Mouse (Mus musculus) right cerebral cortex, postnatal 14 days (tissue): ENCODE data around the gene Rrp8.
"Not testable (repeated sequence)": the region's sequence is repeated elsewhere in the genome, so short reads cannot be mapped to it uniquely, and the experiment has no call there.

Experiments
- DNase-seq: peaks from one replicate; pipeline ENCODE4 v3.0.0; 2022

Rrp8 gene

DNA sequence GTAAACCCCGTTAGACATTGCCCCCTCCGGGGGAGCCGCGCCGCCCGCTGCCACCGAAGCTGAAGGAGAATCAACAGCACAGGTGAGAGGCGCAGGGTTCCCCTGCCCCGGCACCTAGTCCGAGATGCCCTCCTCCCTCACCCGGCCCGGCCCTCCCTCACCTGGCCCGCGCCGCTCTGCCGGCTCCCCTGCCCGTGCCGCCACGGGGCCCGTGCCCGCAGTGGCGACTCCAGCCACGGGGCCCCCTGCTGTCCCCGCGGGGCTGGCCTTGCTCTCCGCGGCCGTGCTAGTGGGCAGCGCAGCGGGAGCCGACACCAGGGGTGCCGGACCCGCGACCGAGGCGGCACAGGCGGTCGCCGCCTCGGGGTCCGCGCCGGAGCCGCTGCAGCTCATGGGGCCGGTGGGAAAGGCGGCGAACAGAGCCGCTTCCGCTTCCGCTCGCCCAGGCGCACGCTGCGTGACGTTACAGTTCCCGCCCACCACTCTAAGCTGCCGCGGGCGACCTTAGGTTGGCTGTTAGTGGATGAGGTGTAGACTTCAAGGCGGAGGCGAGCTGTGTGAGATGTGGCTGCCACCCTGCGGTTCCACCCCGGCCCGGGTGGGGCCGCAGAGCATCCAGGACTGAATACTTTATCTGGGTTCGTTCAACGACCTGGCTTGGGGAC lies 6.9 kb upstream of the Rrp8 start, which contains the start of gene Taf10:
Gene Taf10 (minus strand): TSS at position 436 of the 665 bp plus-strand sequence.
- DNase-seq, result peak; percentile 86

DNA sequence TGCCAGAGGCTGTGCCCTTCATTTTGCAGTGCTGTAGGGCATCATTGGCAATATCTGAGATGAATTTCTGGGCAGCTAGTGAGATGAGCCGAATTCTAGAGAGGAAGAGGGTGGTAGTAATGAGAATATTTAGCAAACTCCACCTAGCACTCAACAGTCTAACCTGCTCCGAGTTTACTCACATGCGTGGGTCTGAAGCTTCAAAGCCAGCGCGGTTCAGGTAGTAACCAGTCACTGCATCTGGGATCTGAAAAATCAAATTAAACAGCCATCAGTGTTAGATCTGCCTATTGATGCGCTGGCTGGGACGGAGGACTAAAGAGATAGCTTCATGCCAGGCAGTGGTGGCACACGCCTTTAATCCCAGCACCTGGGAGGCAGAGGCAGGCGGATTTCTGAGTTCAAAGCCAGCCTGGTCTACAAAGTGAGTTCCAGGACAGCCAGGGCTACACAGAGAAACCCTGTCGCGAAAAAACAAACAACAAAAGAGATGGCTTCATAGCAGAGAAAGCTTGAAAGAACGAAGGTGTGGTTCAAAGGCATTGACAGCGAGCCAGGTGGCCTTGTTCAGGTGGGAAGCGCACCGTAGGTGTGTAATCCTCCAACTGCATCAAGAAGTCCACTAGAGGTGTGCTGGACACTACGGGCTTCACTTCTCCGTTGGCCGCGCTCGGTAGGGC lies 6.2 kb upstream of the Rrp8 start:
- DNase-seq, result not testable (repeated sequence)

DNA sequence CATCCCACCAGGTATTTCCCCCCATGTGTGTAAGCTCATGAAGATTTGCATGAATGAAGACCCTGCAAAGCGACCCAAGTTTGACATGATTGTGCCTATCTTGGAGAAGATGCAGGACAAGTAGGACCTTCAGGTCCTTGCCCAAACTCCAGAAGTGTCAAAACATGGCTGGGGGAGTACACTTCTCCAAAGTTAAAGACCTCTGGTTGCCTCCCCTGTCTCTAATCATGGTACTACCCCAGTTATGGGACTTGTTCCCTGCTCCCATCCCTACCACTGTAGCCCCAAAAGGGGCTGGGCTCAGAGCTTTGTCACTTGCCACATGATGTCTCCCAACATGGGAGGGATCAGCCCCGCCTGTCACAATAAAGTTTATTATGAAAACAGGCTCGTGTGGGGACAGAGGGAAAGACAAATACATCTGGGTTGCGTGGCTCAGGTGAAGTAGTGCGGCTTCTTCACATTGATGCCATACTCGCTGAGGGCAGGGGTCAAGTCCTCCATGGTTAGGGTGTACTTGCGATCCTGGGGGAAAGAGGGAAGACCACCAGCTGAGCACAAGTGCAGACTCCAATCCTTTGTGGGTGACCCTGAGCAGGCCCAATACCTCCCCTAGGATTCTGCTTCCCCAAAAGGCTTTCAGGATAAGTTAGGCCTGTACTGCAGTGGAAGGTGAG lies 5.5 kb upstream of the Rrp8 start:
- DNase-seq, result not testable (repeated sequence)

DNA sequence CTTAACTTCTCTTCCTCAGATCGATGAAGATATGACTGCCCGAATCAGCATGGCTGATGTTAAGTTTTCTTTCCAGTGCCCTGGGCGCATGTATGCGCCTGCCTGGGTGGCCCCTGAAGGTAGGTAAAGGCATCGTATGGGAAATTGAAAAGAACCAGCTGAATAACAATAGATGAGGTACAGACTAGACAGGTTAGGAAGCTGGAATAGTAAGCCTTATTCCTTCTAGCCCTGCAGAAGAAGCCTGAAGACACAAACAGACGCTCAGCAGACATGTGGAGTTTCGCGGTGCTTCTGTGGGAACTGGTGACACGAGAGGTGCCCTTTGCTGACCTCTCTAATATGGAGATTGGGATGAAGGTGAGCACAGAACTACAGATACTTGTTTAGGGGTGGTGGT lies 4.8 kb upstream of the Rrp8 start:
- no peak for DNase-seq

DNA sequence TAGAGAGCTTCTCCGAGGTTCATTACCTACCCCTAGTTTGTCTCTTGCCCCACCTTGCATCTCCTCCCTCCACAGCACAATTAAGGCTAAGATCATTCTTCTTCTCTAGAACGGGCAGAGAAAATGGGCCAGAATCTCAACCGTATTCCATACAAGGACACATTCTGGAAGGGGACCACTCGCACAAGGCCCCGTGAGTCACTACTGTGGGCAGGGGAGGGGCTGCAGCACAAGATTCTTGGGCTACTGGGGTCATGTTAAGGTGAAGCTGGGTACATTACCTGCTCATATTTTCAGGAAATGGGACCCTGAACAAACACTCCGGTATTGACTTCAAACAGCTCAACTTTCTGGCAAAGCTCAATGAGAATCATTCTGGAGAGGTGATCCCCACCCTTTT lies 3.7 kb upstream of the Rrp8 start:
- DNase-seq, result no peak

DNA sequence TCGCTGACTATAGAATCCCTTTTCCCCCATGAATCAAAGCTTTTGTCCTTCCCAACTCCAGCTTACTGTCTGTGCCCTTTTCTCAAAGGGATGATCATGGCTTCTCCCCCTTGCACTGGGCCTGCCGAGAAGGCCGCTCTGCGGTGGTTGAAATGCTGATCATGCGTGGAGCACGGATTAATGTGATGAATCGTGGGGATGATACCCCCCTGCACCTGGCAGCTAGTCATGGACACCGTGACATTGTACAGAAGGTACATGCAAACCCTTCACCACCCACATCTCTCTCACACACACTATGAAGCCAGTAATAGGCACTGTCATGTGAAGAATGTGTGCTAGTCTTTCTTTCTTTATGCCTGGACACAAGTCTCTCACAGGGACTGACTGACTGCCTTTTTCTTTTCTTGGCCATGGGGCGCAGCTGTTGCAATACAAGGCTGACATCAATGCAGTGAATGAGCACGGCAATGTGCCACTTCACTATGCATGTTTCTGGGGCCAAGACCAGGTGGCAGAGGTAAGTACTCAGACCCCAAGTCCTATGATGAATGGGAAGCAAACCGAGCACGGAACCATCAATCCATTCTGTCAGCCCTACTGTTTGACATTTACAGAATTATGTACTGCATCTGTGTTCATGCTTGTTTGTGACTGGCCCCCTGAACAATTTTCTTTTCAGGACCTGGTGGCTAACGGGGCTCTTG lies 3.1 kb upstream of the Rrp8 start:
- DNase-seq, result no peak

DNA sequence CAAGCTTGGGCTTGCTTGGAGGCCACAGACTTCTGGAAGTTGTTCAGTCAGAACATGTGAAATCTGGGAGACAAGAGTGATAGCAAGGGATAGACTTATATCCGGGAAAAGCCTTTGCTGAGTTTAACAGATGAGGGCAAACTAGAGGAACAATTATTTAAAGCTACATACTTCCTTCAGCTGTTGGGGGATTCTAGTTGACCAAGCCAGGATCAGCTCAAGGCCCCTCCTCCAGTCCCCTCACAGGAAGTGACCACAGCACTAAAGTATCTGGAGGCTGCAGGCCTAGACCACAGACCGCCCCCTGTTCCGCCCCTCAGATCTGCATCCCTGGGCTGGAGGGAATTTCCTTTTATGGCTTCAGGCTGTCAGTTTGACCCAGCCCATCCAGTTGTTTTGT lies 1.8 kb upstream of the Rrp8 start:
- no peak for DNase-seq

DNA sequence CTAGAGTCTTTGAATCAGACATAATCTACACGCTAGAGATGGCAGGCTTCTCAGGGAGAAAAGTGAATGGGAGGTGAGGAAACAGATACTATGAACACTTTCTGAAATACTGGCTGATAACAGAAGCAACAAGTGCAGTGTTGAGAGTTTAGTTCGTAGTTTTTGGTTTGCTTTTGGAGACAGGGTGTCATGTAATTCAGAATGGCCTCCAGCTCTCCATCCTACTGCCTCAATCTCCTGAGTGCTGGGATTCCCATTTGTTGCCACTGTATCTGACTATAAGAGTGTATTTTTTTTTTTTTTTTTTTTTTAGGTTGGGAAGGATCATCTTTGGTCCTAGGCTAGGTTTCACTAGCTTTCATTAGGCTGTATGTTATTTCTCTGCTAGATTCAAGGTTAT lies 1.1 kb upstream of the Rrp8 start:
- DNase-seq, result no peak

DNA sequence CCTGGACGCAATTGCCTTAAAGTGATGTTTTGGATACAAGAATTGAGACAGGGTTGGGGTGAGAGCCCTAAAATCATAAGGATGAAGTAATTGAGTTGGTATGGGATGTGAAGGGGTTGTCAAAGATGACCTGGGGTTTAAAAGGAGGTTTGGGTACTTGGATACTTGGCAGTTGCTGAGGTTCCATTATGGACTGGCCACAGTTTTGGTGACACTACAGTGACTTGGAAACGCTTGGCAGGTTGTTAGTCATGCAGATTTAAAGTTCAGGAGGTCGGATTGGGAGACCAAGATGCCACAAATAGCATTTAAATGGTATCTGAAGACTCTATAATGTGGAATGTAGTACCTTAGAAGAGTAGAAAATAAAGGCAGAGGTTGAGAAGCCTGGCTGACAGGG lies 463 bp upstream of the Rrp8 start:
- no peak for DNase-seq

DNA sequence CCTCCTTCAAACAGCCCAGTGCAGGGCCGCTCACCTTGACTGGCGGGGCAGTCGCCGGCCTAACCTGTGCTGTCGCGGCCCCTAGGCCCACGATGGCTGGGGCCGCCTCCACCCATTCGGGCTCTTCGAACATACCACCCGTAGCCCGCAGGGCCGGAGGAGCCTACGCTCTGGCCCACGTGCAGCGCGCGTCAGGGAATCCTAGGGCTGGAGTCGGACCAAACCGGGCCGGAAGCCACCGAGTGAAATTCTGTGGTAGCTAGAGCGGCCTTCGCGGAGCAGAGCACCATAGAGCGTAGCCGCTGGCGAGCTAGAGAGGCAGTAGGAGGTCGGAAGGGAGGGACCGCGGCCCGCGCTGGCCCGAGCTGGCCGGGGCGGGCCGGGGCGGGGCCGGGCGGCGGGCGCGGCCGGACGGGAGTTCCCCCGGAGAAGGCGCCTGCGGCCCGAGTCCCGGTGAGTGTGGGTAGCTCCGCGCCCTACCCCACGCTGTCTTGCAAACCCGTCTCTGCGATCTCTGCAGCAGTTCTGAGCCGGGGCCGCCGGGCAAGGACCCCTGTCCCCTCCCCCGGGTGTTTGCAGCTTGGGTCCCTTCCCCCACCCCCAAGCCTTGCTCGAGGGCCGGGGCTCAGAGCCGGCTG lies 802 bp downstream of the Rrp8 start, which contains the start of gene Ilk:
Gene Ilk (plus strand): TSS at position 329 of the 638 bp plus-strand sequence.
- peak; percentile 90 for DNase-seq

DNA sequence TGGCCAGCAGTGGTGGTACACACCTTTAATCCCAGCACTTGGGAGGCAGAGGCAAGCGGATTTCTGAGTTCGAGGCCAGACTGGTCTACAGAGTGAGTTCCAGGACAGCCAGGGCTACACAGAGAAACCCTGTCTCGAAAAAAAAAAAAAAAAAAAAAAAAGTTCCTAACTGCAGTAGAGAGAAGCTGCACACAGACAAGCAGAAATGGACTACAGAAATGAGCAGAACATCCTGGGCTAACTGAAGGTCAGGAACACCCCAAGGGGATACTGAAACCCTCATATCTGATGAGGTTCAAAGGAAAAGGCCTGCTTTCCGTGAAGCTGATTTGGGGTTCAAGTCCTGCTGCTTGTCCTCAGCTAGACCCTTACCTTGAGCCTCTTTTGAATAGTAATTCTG lies 1.7 kb downstream of the Rrp8 start:
- not testable (repeated sequence) for DNase-seq

DNA sequence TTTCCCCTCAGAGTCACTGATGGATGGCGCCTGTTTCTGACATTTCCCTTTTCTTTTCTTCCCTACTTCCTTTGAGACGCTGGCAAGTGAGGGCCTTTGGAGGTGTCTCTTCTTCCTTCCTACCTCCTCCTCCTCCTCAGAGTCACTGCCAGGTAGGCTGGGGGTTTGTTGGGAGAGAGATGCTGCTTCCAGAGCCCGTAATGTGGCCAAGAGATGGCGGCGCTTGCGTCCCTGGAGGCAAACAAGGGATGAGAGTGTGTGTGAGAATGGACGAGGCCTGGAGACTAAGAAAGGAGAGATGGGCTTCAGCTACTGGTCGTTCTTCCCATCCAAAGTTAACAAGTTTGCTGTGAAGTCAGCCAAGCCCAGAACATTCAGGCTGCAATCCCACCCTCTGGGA lies 2.4 kb downstream of the Rrp8 start:
- no peak for DNase-seq

DNA sequence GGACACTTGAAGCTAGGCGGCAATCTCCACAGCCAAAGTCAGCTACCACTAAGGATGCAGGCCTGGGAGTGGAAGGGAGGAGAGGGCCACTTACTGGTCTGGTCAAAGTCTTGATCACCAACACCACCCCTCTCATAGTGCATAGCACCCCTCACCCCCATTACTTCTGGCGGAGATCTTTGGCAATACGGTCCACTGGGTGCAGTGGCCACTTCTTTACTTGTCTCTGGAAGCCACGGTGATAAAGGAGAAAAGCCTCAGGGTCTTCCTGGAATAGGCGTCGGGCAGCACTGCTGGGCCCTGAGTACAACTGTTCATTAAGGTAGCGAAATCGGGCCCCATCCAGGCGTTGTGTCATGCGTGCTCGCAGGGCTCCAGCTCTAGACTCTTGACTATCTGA lies 3.3 kb downstream of the Rrp8 start:
- DNase-seq, result no peak

DNA sequence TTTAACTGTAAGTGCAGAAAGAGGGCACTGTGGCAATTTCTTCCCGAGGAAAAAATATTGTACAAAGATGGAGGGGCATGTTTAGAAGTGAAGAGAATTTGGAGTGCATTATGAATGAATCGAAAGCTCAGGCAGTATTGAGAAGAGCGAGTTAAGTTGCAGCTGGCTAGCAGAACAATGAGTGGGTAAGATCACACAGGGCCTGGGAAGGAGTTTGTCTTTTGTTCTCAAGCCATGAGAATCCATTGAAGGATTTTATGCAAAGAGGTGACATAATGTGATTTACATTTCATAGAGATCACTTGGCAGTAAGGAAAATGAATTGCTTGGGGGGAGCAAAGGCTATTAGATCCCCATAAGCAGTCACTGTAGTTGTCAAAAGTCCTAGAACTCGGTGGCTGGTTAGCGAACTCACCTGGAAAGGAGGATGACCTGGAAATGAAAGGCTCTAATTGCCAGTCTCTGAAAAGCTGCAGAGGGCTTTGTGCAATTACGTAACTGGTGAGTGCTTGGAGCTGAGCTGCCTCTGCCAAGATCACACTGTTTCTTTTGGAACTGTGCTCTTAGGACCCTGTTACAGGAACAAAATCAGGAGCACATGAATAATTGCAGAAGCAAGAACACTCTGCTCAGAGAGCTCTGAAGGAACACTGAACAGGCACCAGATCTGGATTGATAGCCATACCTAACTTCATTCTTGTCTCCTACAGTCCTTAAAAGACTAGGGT lies 8.3 kb downstream of the Rrp8 start:
- no peak for DNase-seq

DNA sequence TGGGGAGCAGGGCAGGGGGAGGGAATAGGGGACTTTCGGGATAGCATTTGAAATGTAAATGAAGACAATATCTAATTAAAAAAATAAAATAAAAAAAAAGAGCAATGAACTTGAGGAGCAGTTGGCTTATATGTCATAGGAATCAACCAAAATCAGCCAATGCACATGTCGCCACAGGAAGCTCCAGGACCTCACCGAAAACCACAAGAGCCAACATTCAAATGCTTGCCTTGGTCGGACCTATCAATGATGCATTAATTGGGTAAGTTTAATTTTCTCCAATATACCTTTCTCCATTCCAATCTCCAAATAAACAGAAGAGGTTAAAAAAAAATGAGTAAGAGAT lies 10.2 kb downstream of the Rrp8 start:
- no peak for DNase-seq

DNA sequence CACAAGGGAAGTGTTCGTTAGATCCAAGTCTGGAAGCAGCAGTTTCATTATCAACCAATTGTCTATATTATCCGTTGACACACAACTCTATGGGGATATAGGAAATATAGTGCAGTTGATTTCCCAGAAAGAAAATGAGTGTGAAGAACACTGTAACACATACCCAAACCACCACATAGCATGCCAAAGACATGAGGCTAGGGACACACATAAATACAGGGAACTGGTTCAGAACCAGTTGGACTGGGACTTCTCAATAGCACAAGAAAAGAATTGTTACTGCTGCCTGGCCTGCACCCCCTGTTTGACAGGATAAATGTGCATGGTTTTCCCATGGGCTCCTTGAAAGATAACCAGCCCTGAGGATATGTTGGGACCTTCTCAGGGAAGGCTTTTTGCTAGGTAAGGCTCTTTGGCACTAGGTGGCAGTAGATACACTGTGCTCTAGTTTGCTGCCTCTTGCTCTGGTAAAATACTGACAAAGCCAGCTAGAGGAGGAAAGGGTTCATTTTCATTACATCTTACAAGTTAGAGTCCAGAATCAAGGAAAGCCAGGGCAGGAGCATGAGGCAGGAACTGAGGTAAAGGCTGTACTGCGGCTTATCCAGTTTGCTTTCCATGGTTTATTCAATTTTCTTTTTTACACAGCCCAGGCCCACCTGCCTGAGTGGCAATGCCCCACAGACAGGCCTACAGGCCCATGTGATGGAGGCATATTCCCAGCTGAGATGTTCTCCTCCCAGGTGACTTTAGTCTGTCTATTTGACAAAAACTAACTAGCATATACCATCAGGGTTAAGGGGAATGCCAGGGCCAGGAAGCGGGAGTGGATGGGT lies 10.8 kb downstream of the Rrp8 start:
- no peak for DNase-seq

DNA sequence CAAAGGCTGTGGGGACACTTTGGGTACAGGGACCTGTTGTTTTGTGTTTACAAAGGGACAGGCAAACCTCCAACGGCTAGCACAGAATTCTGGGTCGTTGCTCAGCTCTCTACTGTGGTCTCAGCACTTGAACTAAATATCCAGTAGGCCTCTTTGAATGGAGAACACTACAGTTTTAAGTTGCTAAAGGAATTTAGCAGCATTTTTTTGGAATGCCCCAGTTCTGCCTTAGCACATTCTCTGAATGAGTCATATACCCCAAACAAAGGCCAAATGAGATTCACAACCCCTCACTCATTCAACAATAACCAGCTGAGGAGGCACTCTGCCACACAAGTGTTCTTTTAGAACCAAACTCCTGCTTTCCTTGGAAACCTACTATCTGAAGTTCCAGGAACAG lies 15.3 kb downstream of the Rrp8 start:
- DNase-seq, result no peak

DNA sequence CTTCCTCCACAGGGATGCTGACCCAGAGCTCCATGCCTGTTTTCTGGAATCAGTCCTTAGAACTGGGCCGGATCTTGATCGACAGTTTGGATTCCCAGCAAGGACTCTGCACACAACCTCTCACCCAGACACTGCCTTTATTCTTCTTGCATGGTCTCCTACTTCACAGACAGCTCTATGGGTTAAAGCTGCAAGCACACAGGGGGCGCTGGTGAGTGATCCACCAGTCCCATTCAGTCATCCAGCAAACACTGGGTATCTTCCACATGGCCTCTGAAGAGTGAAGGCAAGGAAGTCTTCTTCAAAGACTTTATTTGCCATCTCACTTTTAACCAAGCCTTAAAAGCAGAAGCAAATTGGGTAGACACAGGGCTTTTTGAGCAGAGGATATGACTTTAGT lies 21.8 kb downstream of the Rrp8 start:
- no peak for DNase-seq

DNA sequence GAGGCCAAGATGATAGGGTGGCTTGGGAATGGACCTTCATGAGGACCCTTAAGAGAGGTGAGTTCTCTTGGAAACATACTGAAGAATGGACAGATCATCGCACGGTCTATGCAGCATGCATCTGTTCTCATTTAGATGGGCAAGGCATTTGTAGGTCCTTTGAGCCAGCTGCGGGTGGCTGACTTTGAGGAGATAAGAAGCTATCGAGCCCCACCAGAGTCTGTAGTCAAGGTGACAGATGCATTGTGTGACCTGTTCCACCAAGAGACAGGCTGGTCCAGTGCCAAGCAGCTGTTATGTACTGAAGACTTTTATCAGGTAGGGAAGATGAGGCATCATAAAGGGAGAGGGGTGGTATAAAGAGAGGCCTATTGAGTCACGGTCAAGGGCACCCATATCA lies 28.5 kb downstream of the Rrp8 start:
- DNase-seq, result no peak

DNA sequence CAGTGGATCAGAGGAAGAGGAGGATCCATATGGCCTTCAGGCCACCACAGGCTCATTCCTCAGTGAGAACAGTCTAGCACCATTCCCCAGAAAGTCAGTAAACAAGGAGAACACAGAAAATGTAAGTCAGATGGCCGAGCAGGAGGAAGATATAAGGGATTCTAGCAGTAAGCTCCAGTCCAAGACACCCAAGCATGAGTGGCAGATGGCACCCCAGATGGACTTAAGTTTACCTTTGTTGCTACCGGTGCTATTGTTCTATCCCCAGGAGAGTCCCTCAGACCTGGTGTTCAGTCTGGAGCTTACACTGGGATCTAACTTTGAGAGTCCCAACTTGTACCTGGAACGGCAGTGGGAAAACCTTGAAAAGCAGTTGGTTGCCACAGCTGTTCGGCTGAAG lies 33.4 kb downstream of the Rrp8 start:
- no peak for DNase-seq

DNA sequence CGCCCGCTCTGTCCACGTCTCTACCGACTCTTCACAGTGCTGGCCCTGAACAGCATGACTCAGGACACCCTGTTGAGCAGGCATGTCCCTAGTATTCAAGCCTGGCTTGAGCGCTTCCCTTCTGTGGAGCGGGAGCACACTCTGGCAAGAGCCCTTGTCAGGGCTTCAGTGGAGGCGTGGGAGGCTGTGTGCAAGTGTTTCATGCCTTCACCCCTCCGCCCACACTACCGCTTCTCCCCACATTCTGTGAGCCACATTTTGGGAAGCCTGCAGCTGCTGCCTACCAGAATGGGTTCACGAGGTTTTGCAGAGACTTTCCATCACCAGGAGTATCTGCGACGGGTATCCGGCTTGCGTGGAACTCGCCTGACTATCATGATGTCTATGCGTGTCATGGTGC lies 34.0 kb downstream of the Rrp8 start:
- no peak for DNase-seq

DNA sequence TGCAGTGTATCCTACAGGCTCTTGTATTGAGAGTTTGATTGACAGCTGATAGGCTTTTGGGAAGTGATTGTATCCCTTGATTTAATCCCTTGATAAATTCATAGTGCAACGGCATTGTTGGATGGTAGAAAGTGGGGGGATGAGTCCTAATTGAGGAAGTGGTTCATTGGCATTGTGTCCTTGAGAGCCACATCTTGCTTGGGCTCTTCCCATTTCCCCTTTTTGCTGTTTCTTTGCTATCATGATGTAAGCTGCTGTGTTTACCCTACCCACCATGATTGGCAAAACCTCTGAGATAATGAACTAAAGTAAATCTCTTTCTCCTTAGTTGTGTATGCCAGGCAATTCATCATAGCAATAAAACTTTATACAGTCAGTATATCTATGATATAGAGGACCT lies 46.3 kb downstream of the Rrp8 start:
- no peak for DNase-seq
